Mouse (Mus musculus): ENCODE data around the gene Zdhhc13. TPM values are rescaled to one million over a fixed set of nuclear protein-coding genes. Genes with fewer than 3 reads are reported as not detected.

Zdhhc13 gene
- polyA plus RNA-seq, 1 experiment from 2014 or later, result 39.3 TPM

DNA sequence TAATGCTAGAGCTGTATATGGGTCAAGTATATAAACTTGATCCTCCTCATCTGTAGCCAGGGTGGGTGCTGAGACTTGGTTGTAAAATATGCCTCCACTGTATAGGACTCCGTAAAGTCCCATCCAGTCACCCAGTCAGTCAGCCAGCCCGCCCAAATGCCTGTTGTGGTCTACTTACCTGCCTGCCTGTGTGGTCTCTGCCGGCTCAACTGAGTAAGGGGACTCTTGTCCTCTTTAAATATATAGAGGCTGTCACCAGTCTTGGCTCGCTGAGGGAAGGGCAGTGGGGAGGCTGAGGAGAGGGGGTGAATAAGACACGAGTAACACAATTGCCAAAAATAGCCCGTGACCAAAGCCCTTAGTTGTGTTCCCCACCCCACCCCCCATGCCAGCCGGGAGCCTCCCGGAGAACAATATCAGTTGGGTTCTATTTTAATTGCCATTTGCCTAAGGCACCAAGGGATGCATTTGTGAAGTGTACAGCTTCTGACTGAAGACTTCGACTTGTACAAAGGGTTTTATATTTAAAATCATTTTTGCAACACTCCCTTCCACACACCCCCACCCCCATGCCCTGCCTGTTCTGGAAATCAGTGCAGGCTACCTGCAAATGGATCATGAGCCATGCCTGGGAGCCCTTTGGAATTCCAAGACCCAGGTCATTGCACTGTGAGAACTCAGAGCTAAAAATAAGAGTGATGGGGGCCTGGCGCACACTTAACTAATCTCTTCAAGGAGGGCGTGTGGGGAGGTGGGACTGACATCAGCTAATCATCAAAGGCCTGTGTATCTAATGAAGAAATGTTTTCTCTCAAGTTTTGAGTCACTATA is 59.2 kb downstream of the Zdhhc13 start, which contains the start of gene Csrp3:
Csrp3 (minus strand) TSS at position 214 of the 831 bp plus-strand sequence.
- no peaks in the 10 kb centered on the region for H3K9me3 ChIP-seq (replicated peaks)
- no peak within 1 kb of the TSS for H3K4me3 ChIP-seq (replicated peaks)
- H3K9ac ChIP-seq, result no peak within 1 kb of the TSS
- peaks cover 4% of the 10 kb centered on the region; the same call in 1 of the 2 replicates for H3K4me1 ChIP-seq
- no peak within 1 kb of the TSS for H3K27ac ChIP-seq
- WGBS, result 65% methylated on average over 11 of the region's 11 CpGs
- H3K4me2 ChIP-seq, result no peak within 1 kb of the TSS
- no peak for ATAC-seq (replicated peaks; ENCODE audit: low FRiP score)
- no peaks in the 10 kb centered on the region for H3K36me3 ChIP-seq
- no peaks in the 10 kb centered on the region for H3K27me3 ChIP-seq

DNA sequence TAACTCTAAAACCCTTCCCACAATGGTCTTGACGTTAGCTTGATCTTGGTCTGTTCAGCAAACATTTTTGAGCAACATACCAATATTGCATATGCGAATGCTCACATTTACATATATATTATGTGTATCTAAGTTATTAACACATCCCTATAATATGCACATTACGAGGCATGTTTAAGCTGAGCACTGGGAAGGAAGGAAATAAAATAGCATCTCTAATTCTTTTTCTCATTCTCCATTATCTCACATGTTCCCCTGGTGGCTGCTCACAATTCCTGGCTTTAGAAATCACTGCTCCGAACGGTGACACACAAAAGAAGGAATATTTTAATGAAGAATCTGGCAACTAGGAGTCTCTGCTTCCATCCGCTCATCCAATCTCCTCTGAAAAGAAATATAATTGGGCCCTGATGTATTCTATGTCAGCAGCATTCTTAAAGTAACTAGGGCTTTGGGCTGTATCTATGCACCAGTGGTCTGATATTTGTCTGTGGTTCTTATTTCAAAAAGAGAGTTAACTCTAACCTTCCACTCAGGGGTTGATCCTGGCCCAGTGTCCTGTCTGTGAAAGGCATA is 62.8 kb downstream of the Zdhhc13 start:
- no peak overlapping the region for H3K27ac ChIP-seq
- H3K36me3 ChIP-seq, result no peaks in the 10 kb centered on the region
- WGBS, result 90% methylated on average over 6 of the region's 6 CpGs
- no peak overlapping the region for H3K4me3 ChIP-seq (replicated peaks)
- no peaks in the 10 kb centered on the region for H3K27me3 ChIP-seq
- no peak overlapping the region for H3K4me2 ChIP-seq
- ATAC-seq (replicated peaks; ENCODE audit: low FRiP score), result no peak
- H3K4me1 ChIP-seq, result no peaks in the 10 kb centered on the region
- no peak overlapping the region for H3K9ac ChIP-seq
- H3K9me3 ChIP-seq (replicated peaks), result no peaks in the 10 kb centered on the region

GRCm38 (mm10) chr7:48853496-48853895 is 64.7 kb downstream of the Zdhhc13 start:
- Histone ChIP-seq H3K27ac (no peak overlapping the region), H3K27me3 (no peaks in the 10 kb centered on the region), H3K9me3 (replicated peaks) (no peaks in the 10 kb centered on the region), H3K9ac (no peak overlapping the region), H3K4me2 (no peak overlapping the region), H3K36me3 (no peaks in the 10 kb centered on the region), H3K4me3 (replicated peaks) (no peak overlapping the region), H3K4me1 (no peaks in the 10 kb centered on the region)
- 85% methylated on average over 13 of the region's 13 CpGs for WGBS
- no peak for ATAC-seq (replicated peaks; ENCODE audit: low FRiP score)

GRCm38 (mm10) chr7:48855461-48855860 is 66.7 kb downstream of the Zdhhc13 start:
- H3K27me3 ChIP-seq, result no peaks in the 10 kb centered on the region
- H3K9me3 ChIP-seq (replicated peaks), result no peaks in the 10 kb centered on the region
- no peak overlapping the region for H3K27ac ChIP-seq
- no peak overlapping the region for H3K4me3 ChIP-seq (replicated peaks)
- H3K9ac ChIP-seq, result no peak overlapping the region
- H3K4me2 ChIP-seq, result no peak overlapping the region
- WGBS, result 92% methylated on average over 3 of the region's 3 CpGs
- H3K36me3 ChIP-seq, result no peaks in the 10 kb centered on the region
- no peaks in the 10 kb centered on the region for H3K4me1 ChIP-seq
- ATAC-seq (replicated peaks; ENCODE audit: low FRiP score), result no peak

- no peak overlapping the region for H3K27ac ChIP-seq
Measured at GRCm38 (mm10) chr7:48858257-48858656, 69.5 kb downstream of the Zdhhc13 start.

DNA sequence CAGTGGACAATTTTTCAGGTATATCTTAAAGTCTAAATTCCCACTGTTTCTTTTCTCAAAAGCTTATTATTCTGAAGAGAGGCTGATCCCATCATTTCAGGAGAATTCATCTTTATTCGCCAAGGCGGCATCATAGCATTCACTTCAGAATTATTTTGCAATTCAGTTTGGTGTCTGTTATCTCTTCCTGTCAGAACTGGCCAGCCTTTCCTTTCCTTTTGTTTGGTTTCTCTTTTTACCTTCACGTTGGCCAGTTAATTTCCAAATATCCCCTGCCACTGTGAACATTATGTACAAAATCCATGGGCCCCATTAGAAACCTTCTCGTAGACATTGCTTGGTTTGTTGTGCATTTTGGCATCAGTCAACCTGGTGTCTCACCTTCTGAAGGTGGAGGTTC is 70.6 kb downstream of the Zdhhc13 start:
- Histone ChIP-seq H3K4me1 (no peaks in the 10 kb centered on the region), H3K4me2 (no peak overlapping the region), H3K36me3 (peaks cover under 1% of the 10 kb centered on the region; the same call in 1 of the 2 replicates), H3K9ac (no peak overlapping the region), H3K9me3 (replicated peaks) (no peaks in the 10 kb centered on the region), H3K27ac (no peak overlapping the region), H3K4me3 (replicated peaks) (no peak overlapping the region), H3K27me3 (no peaks in the 10 kb centered on the region)
- WGBS, result 83% methylated on average over 4 of the region's 4 CpGs
- no peak for ATAC-seq (replicated peaks; ENCODE audit: low FRiP score)

More at GRCm38 (mm10) chr7:48858257-48858656, 69.5 kb downstream of the Zdhhc13 start:
- H3K9ac ChIP-seq, result no peak overlapping the region
- no peak overlapping the region for H3K4me2 ChIP-seq
- H3K27me3 ChIP-seq, result no peaks in the 10 kb centered on the region
- WGBS, result 53% methylated on average over 1 of the region's 1 CpGs
- H3K9me3 ChIP-seq (replicated peaks), result no peaks in the 10 kb centered on the region
- H3K4me3 ChIP-seq (replicated peaks), result no peak overlapping the region
- H3K36me3 ChIP-seq, result no peaks in the 10 kb centered on the region
- ATAC-seq (replicated peaks; ENCODE audit: low FRiP score), result no peak
- H3K4me1 ChIP-seq, result no peaks in the 10 kb centered on the region

DNA sequence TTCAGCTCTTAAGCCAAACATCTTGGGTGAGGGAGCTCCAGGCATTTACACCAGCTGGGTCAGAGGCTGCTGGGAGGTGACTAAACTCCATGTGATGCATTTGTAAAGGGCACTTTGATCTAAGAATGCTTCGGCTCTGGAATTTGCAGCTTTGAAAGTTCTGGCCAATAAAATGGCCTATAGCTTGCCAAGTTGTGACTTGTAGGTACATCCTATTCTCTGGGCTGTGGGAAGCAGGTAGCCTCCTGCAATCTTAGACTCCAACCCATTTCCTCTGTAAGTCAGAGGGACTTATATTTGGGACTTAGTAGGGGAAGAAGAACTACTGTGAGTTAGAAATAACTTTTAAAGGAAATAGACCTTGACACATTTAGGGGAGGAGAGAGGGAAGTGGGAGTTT is 72.1 kb downstream of the Zdhhc13 start:
- ATAC-seq (replicated peaks; ENCODE audit: low FRiP score), result no peak
- Histone ChIP-seq H3K9ac (no peak overlapping the region), H3K27me3 (no peaks in the 10 kb centered on the region), H3K9me3 (replicated peaks) (no peaks in the 10 kb centered on the region), H3K4me1 (no peaks in the 10 kb centered on the region), H3K36me3 (peaks cover 15% of the 10 kb centered on the region), H3K27ac (no peak overlapping the region), H3K4me2 (no peak overlapping the region), H3K4me3 (replicated peaks) (no peak overlapping the region)
- WGBS, result 8% methylated on average over 1 of the region's 1 CpGs

GRCm38 (mm10) chr7:48861796-48862195 is 73.0 kb downstream of the Zdhhc13 start:
- Histone ChIP-seq H3K4me3 (replicated peaks) (no peak overlapping the region), H3K36me3 (peaks cover 23% of the 10 kb centered on the region), H3K9ac (no peak overlapping the region), H3K4me1 (no peaks in the 10 kb centered on the region), H3K27me3 (no peaks in the 10 kb centered on the region), H3K9me3 (replicated peaks) (no peaks in the 10 kb centered on the region), H3K27ac (no peak overlapping the region), H3K4me2 (no peak overlapping the region)
- WGBS, result 88% methylated on average over 4 of the region's 4 CpGs
- no peak for ATAC-seq (replicated peaks; ENCODE audit: low FRiP score)

DNA sequence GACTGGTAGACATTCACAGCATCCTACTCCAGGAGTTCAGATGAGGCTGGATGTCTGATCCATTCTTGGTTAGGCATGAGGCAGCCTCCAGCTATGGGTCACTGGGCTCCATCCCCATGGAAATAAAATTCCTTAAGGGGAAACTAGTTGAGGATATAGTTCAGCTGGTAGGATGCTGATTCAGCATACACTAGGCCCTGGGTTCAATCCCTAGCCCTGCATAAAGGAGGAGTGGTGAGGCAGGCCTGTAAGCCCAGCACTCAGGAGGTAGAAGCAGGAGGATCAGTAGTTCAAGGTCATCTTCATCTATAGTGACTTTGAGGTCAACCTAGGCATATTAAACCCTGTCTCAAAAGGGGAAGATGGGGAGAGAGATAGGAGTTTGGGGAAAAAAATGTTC is 75.4 kb downstream of the Zdhhc13 start:
- peaks cover 48% of the 10 kb centered on the region for H3K36me3 ChIP-seq
- no peak overlapping the region for H3K9ac ChIP-seq
- H3K27ac ChIP-seq, result no peak overlapping the region
- H3K4me1 ChIP-seq, result no peaks in the 10 kb centered on the region
- no peak overlapping the region for H3K4me2 ChIP-seq
- ATAC-seq (replicated peaks; ENCODE audit: low FRiP score), result no peak
- H3K9me3 ChIP-seq (replicated peaks), result no peaks in the 10 kb centered on the region
- H3K4me3 ChIP-seq (replicated peaks), result no peak overlapping the region
- H3K27me3 ChIP-seq, result no peaks in the 10 kb centered on the region

GRCm38 (mm10) chr7:48864671-48865458 is 76.1 kb downstream of the Zdhhc13 start:
- peaks cover 54% of the 10 kb centered on the region for H3K36me3 ChIP-seq
- no peaks in the 10 kb centered on the region for H3K9me3 ChIP-seq (replicated peaks)
- H3K4me1 ChIP-seq, result no peaks in the 10 kb centered on the region
- no peak overlapping the region for H3K4me2 ChIP-seq
- no peak overlapping the region for H3K27ac ChIP-seq
- no peak overlapping the region for H3K9ac ChIP-seq
- 82% methylated on average over 9 of the region's 9 CpGs for WGBS
- ATAC-seq (replicated peaks; ENCODE audit: low FRiP score), result no peak
- no peak overlapping the region for H3K4me3 ChIP-seq (replicated peaks)
- H3K27me3 ChIP-seq, result no peaks in the 10 kb centered on the region

- Histone ChIP-seq H3K36me3 (peaks cover 81% of the 10 kb centered on the region), H3K9me3 (replicated peaks) (no peaks in the 10 kb centered on the region), H3K4me2 (no peak overlapping the region), H3K4me1 (no peaks in the 10 kb centered on the region), H3K27ac (no peak overlapping the region), H3K9ac (no peak overlapping the region), H3K4me3 (replicated peaks) (no peak overlapping the region), H3K27me3 (no peaks in the 10 kb centered on the region)
- WGBS, result 91% methylated on average over 18 of the region's 18 CpGs
- ATAC-seq (replicated peaks; ENCODE audit: low FRiP score), result no peak
Measured at GRCm38 (mm10) chr7:48867576-48867975, 78.8 kb downstream of the Zdhhc13 start.

GRCm38 (mm10) chr7:48870144-48870543 is 81.3 kb downstream of the Zdhhc13 start:
- no peak overlapping the region for H3K4me2 ChIP-seq
- no peak for ATAC-seq (replicated peaks; ENCODE audit: low FRiP score)
- no peak overlapping the region for H3K9ac ChIP-seq
- 55% methylated on average over 6 of the region's 6 CpGs for WGBS
- no peaks in the 10 kb centered on the region for H3K4me1 ChIP-seq
- peaks cover 100% of the 10 kb centered on the region for H3K36me3 ChIP-seq
- no peak overlapping the region for H3K4me3 ChIP-seq (replicated peaks)
- H3K27ac ChIP-seq, result no peak overlapping the region
- H3K9me3 ChIP-seq (replicated peaks), result no peaks in the 10 kb centered on the region
- no peaks in the 10 kb centered on the region for H3K27me3 ChIP-seq

Measured in kidney, embryonic 15.5 days (tissue).